ENCODE assay signal across 27 mouse cellular contexts in the genomic region with DNA sequence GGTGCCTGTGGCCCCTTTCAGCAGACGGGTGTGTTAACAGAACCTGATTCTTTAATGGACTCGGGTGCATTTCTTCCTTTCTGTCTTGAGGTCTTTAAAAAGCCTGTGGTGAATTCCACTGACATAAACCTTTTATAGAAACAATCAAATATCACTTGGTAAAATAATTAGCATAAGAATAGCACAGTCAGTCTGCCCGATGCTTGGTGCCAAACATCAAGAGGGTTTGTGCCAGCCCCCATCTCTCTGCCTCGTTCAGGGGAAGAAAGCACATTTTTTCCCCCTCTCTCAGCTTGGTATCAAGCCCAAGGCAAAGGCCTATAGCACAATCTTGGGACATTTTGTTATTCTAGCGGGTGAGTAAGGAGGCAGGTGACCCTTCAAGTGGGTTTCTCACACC.
"Had no signal": no experiment of that assay in that cellular context is flagged by ENCODE, and none has a peak within 500 bp of the region (broad histone marks: within the 10 kb centered on the region; RNA-seq: fewer than 3 reads in every experiment).

No protein-coding gene starts in this region.

- H3K36me3 ChIP-seq: heart, embryonic 13.5 days; heart, embryonic 15.5 days; hindbrain, embryonic 13.5 days; hindbrain, embryonic 15.5 days; kidney, embryonic 15.5 days; limb, embryonic 13.5 days; limb, embryonic 15.5 days; liver, embryonic 12.5 days had no signal

- H3K9ac ChIP-seq: heart, embryonic 13.5 days; heart, embryonic 15.5 days; hindbrain, embryonic 13.5 days; hindbrain, embryonic 15.5 days; kidney, embryonic 15.5 days; limb, embryonic 13.5 days; limb, embryonic 15.5 days; liver, embryonic 12.5 days; liver, embryonic 14.5 days had no signal

- H3K9me3 ChIP-seq: heart, embryonic 13.5 days; heart, embryonic 15.5 days; hindbrain, embryonic 13.5 days; hindbrain, embryonic 15.5 days; kidney, embryonic 15.5 days; limb, embryonic 13.5 days; limb, embryonic 15.5 days; liver, embryonic 12.5 days had no signal

- H3K4me3 ChIP-seq: gastrocnemius, adult 2 months; heart, embryonic 13.5 days; heart, embryonic 15.5 days; hindbrain, embryonic 13.5 days; hindbrain, embryonic 15.5 days; kidney, embryonic 15.5 days; limb, embryonic 13.5 days; limb, embryonic 15.5 days; liver, embryonic 12.5 days had no signal

- H3K27me3 ChIP-seq: heart, embryonic 15.5 days; hindbrain, embryonic 13.5 days; hindbrain, embryonic 15.5 days; kidney, embryonic 15.5 days had no signal

- DNase-seq: gastrocnemius, adult 2 months; gastrocnemius, postnatal 10 days; gastrocnemius, postnatal 25 days; heart, adult 18-20 months; heart, postnatal 14 days; heart, postnatal 36 days; kidney, adult 11 months; kidney, adult 2 months; kidney, adult 9 months; kidney, postnatal 14 days; kidney, postnatal 36 days; layer of hippocampus, adult 9-11 months; layer of hippocampus, postnatal 36 days; left cerebral cortex, postnatal 4 days had no signal

- H3K4me1 ChIP-seq: limb, embryonic 15.5 days had no signal

- H3K27ac ChIP-seq: heart, embryonic 13.5 days; heart, embryonic 15.5 days; hindbrain, embryonic 13.5 days; hindbrain, embryonic 15.5 days; hindbrain, postnatal 0 days; kidney, embryonic 15.5 days; kidney, postnatal 0 days; limb, embryonic 13.5 days; limb, embryonic 15.5 days; liver, embryonic 12.5 days; liver, embryonic 14.5 days had no signal

- H3K4me2 ChIP-seq: heart, embryonic 11.5 days; heart, embryonic 13.5 days; heart, embryonic 15.5 days; hindbrain, embryonic 13.5 days; hindbrain, embryonic 15.5 days; limb, embryonic 13.5 days; limb, embryonic 15.5 days; liver, embryonic 12.5 days had no signal

- ATAC-seq: hindbrain, postnatal 0 days; intestine, embryonic 16.5 days had no signal
